Mouse (Mus musculus) MEL (cell line): ENCODE results near the gene Flrt2. TPM values are rescaled to one million over a fixed set of nuclear protein-coding genes. Genes with fewer than 3 reads are reported as not detected.

ENCODE experiments used
- DNase-seq: peaks from one replicate; pipeline ENCODE4 v3.0.0; 2011; ENCODE audit warnings: low read depth, low spot score
- H3K27ac ChIP-seq: 2 replicates; pipeline ENCODE4 v1.5.1; 2012; ENCODE audit warnings: low read depth, mild to moderate bottlenecking, control low read depth, low read length, moderate library complexity; ENCODE audit not compliant: control insufficient read depth
- H3K27me3 ChIP-seq, 2 experiments: fragments of 150-350 bp in 1 of 2; sonication (generic) in 1 of 2; 2 replicates each; pipeline ENCODE4 v1.6.1; 2012; ENCODE audit warnings: low read length in 2 of 2, mild to moderate bottlenecking in 2 of 2, improper control_type of control experiment in 1 of 2, moderate library complexity in 1 of 2; ENCODE audit not compliant: insufficient read depth in 2 of 2, control insufficient read depth in 1 of 2
- H3K36me3 ChIP-seq, 2 experiments: 2 replicates each; pipeline ENCODE4 v1.6.1; 2012 to 2014; ENCODE audit warnings: low read length in 2 of 2, improper control_type of control experiment in 1 of 2, inconsistent platforms in 1 of 2, mild to moderate bottlenecking in 1 of 2; ENCODE audit not compliant: insufficient read depth in 2 of 2, control insufficient read depth in 1 of 2
- H3K4me1 ChIP-seq, 2 experiments: fragments of 150-350 bp in 1 of 2; sonication (generic) in 1 of 2; 2 replicates each; pipeline ENCODE4 v1.6.1; 2012; ENCODE audit warnings: low read length in 2 of 2, improper control_type of control experiment in 1 of 2, mild to moderate bottlenecking in 1 of 2; ENCODE audit not compliant: insufficient read depth in 2 of 2, control insufficient read depth in 1 of 2
- H3K4me3 ChIP-seq, 2 experiments: fragments of 150-350 bp in 1 of 2; sonication (generic) in 1 of 2; 2 replicates each; pipeline ENCODE4 v1.5.1; 2012; ENCODE audit warnings: low read depth in 2 of 2, low read length in 2 of 2, mild to moderate bottlenecking in 2 of 2, moderate library complexity in 2 of 2, control low read depth in 1 of 2, improper control_type of control experiment in 1 of 2; ENCODE audit not compliant: control insufficient read depth in 1 of 2, insufficient read depth in 1 of 2
- H3K79me2 ChIP-seq: 2 replicates; pipeline ENCODE4 v1.6.1; 2012; ENCODE audit warnings: mild to moderate bottlenecking, low read length, moderate library complexity; ENCODE audit not compliant: control insufficient read depth, poor library complexity, insufficient read depth
- H3K9ac ChIP-seq: 2 replicates; pipeline ENCODE4 v1.6.1; 2012; ENCODE audit warnings: low read depth, mild to moderate bottlenecking, control low read depth, low read length, moderate library complexity; ENCODE audit not compliant: control insufficient read depth, poor library complexity, severe bottlenecking
- H3K9me3 ChIP-seq: fragments of 150-350 bp; sonication (generic); replicated peaks from 2 replicates; pipeline ENCODE4 v1.6.1; 2012; ENCODE audit warnings: mild to moderate bottlenecking, low read length, improper control_type of control experiment, moderate library complexity; ENCODE audit not compliant: insufficient read depth
- CHD1 ChIP-seq: IDR thresholded peaks from 2 replicates; pipeline ENCODE4 v1.6.1; 2012; ENCODE audit warnings: low read depth, mild to moderate bottlenecking, inconsistent platforms, low read length, improper control_type of control experiment
- CTCF ChIP-seq, 3 experiments: IDR thresholded peaks in 2 of 3; conservative IDR thresholded peaks in 1 of 3; 2 replicates each; pipeline ENCODE4 v1.5.1; 2011 to 2012; ENCODE audit warnings: low read length in 3 of 3, low read depth in 2 of 3, mild to moderate bottlenecking in 2 of 3, improper control_type of control experiment in 1 of 3, inconsistent platforms in 1 of 3, mixed read lengths in 1 of 3, moderate library complexity in 1 of 3; ENCODE audit not compliant: control insufficient read depth in 1 of 3, insufficient read depth in 1 of 3, poor library complexity in 1 of 3, severe bottlenecking in 1 of 3
- E2F4 ChIP-seq: IDR thresholded peaks from 2 replicates; pipeline ENCODE4 v1.6.1; 2011; ENCODE audit warnings: low read depth, low read length, improper control_type of control experiment, borderline replicate concordance
- EP300 ChIP-seq, 2 experiments: IDR thresholded peaks; 2 replicates each; pipeline ENCODE4 v1.6.1; 2011; ENCODE audit warnings: improper control_type of control experiment in 2 of 2, low read length in 2 of 2, low read depth in 1 of 2, mild to moderate bottlenecking in 1 of 2
- ETS1 ChIP-seq: IDR thresholded peaks from 2 replicates; pipeline ENCODE4 v1.6.1; 2012; ENCODE audit warnings: low read depth, mild to moderate bottlenecking, inconsistent platforms, low read length, improper control_type of control experiment, moderate library complexity
- HCFC1 ChIP-seq: IDR thresholded peaks from 2 replicates; pipeline ENCODE4 v1.6.1; 2012; ENCODE audit warnings: low read depth, mild to moderate bottlenecking, inconsistent platforms, low read length, improper control_type of control experiment, moderate library complexity
- JUND ChIP-seq: IDR thresholded peaks from 2 replicates; pipeline ENCODE4 v1.6.1; 2011; ENCODE audit warnings: low read depth, mild to moderate bottlenecking, improper control_type of control experiment, low read length
- MAX ChIP-seq: IDR thresholded peaks from 2 replicates; pipeline ENCODE4 v1.6.1; 2011; ENCODE audit warnings: low read length, improper control_type of control experiment
- MEF2A ChIP-seq: IDR thresholded peaks from 2 replicates; pipeline ENCODE4 v1.6.1; 2014; ENCODE audit warnings: low read depth, mild to moderate bottlenecking, inconsistent platforms, low read length, improper control_type of control experiment; ENCODE audit not compliant: poor library complexity, insufficient replicate concordance, severe bottlenecking; ENCODE audit errors: extremely low read depth
- MXI1 ChIP-seq: IDR thresholded peaks from 2 replicates; pipeline ENCODE4 v1.6.1; 2011; ENCODE audit warnings: mild to moderate bottlenecking, low read depth, low read length, improper control_type of control experiment
- MYC ChIP-seq: IDR thresholded peaks from 2 replicates; pipeline ENCODE4 v1.6.1; 2011; ENCODE audit warnings: low read depth, mild to moderate bottlenecking, low read length, improper control_type of control experiment, moderate library complexity
- NRF1 ChIP-seq: IDR thresholded peaks from 2 replicates; pipeline ENCODE4 v1.6.1; 2014; ENCODE audit warnings: low read depth, mild to moderate bottlenecking, inconsistent platforms, low read length, improper control_type of control experiment, moderate library complexity; ENCODE audit not compliant: poor library complexity, insufficient read depth, severe bottlenecking
- POLR2AphosphoS2 ChIP-seq: IDR thresholded peaks from 2 replicates; pipeline ENCODE4 v1.6.1; 2011; ENCODE audit warnings: low read length, improper control_type of control experiment
- TAL1 ChIP-seq: IDR thresholded peaks from 2 replicates; pipeline ENCODE4 v1.6.1; 2012; ENCODE audit warnings: mild to moderate bottlenecking, inconsistent platforms, low read length, moderate library complexity, mixed read lengths
- TBP ChIP-seq: IDR thresholded peaks from 2 replicates; pipeline ENCODE4 v1.8.0; 2011; ENCODE audit warnings: low read depth, low read length, improper control_type of control experiment
- TCF12 ChIP-seq: IDR thresholded peaks from 2 replicates; pipeline ENCODE4 v1.6.1; 2014; ENCODE audit warnings: low read depth, mild to moderate bottlenecking, inconsistent platforms, low read length, improper control_type of control experiment, moderate library complexity
- USF1 ChIP-seq: IDR thresholded peaks from 2 replicates; pipeline ENCODE4 v1.6.1; 2014; ENCODE audit warnings: low read depth, mild to moderate bottlenecking, inconsistent platforms, low read length, improper control_type of control experiment, moderate library complexity
- ZC3H11A ChIP-seq: IDR thresholded peaks from 2 replicates; pipeline ENCODE4 v1.6.1; 2012; ENCODE audit warnings: low read depth, mild to moderate bottlenecking, inconsistent platforms, low read length, improper control_type of control experiment
- ZKSCAN1 ChIP-seq: IDR thresholded peaks from 2 replicates; pipeline ENCODE4 v1.6.1; 2012; ENCODE audit warnings: low read depth, mild to moderate bottlenecking, inconsistent platforms, low read length, improper control_type of control experiment, moderate library complexity
- polyA plus RNA-seq, 2 experiments: library from polyadenylated mRNA; stranded (reverse) in 1 of 2; unstranded in 1 of 2; fragments of >175 nt in 1 of 2; fragments of >200 nt in 1 of 2; gene quantifications; 2 replicates each; pipeline versions ENCODE4 v1.2.1 to v1.2.4; 2012; ENCODE audit warnings: low replicate concordance in 2 of 2, low read depth in 1 of 2; ENCODE audit not compliant: insufficient read length in 2 of 2, insufficient read depth in 1 of 2, missing spikeins in 1 of 2
- total RNA-seq: library from RNA; depleted of rRNA; stranded (reverse); fragments of 300-350 nt; gene quantifications from 2 replicates; pipeline ENCODE4 v1.2.3, GENCODE M21; 2012

The Flrt2 gene
- total and polyA plus RNA-seq, 3 experiments: not detected

DNA sequence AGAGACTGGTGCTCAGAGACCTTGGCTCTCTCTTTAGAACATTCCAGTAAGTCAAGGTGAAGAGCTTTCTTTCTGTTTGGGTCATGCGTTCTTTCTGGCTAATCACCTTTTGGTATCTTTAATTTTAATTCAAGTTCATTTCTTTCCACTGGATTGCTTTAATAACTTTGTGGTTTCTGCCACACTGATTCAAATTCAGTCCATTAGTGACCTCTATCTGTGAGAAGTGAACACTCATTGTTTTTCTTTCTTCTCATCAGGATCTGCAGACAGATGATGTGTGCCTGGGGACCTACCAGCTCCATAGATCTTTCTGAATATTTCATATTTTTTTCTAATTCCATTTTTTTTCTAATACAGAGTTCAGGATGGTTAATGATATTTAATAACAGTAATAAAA, 6.5 kb downstream of the Flrt2 start:
- Histone ChIP-seq H3K36me3 (no peaks in the 10 kb centered on the region), H3K79me2 (no peaks in the 10 kb centered on the region), H3K9me3 (no peaks in the 10 kb centered on the region), H3K4me3 (no peak overlapping the region), H3K4me1 (no peaks in the 10 kb centered on the region), H3K9ac (no peak overlapping the region), H3K27ac (no peak overlapping the region), H3K27me3 (no peaks in the 10 kb centered on the region)
- no peak for DNase-seq
- no peak for TF ChIP-seq POLR2AphosphoS2

GRCm38 (mm10) chr12:95700746-95701145, 8.7 kb downstream of the Flrt2 start:
- DNase-seq: no peak
- Histone ChIP-seq H3K36me3 (no peaks in the 10 kb centered on the region), H3K9me3 (no peaks in the 10 kb centered on the region), H3K27ac (no peak overlapping the region), H3K4me3 (no peak overlapping the region), H3K4me1 (no peaks in the 10 kb centered on the region), H3K27me3 (no peaks in the 10 kb centered on the region), H3K79me2 (no peaks in the 10 kb centered on the region), H3K9ac (no peak overlapping the region)
- TF ChIP-seq ETS1 (no peak), USF1 (peak; percentile 66), ZC3H11A (no peak)

- H3K36me3 ChIP-seq: no peaks in the 10 kb centered on the region
- H3K4me3 ChIP-seq: no peak overlapping the region
- H3K79me2 ChIP-seq: no peaks in the 10 kb centered on the region
- H3K27me3 ChIP-seq: no peaks in the 10 kb centered on the region
- H3K27ac ChIP-seq: no peak overlapping the region
- no peaks in the 10 kb centered on the region for H3K9me3 ChIP-seq
- TF ChIP-seq TAL1 (no peak), TCF12 (peak; percentile 38; the same call in 1 of the 2 replicates), MEF2A (no peak)
- no peak for DNase-seq
- no peaks in the 10 kb centered on the region for H3K4me1 ChIP-seq
- no peak overlapping the region for H3K9ac ChIP-seq
Observed at GRCm38 (mm10) chr12:95701580-95701979, 9.6 kb downstream of the Flrt2 start.

- TF ChIP-seq E2F4 (no peak), MAX (no peak), TAL1 (no peak), TBP (no peak), NRF1 (no peak), POLR2AphosphoS2 (no peak), ZKSCAN1 (no peak), EP300 (IDR thresholded peaks at IDR 0.05; ENCODE audit: low read depth in 1 of 2, low read length in 2 of 2) (no peak), USF1 (no peak), CTCF (IDR thresholded peaks at IDR 0.05 in 2 of 3, conservative IDR thresholded peaks at IDR 0.05 in 1 of 3; ENCODE audit: control insufficient read depth in 1 of 3, insufficient read depth in 1 of 3, low read depth in 2 of 3, low read length in 3 of 3, poor library complexity in 1 of 3, severe bottlenecking in 1 of 3) (no peak), MXI1 (no peak), HCFC1 (no peak), MEF2A (no peak), JUND (no peak), CHD1 (no peak), MYC (no peak)
- Histone ChIP-seq H3K9me3 (no peaks in the 10 kb centered on the region), H3K4me1 (no peaks in the 10 kb centered on the region), H3K27ac (no peak overlapping the region), H3K27me3 (no peaks in the 10 kb centered on the region), H3K9ac (no peak overlapping the region), H3K4me3 (no peak overlapping the region), H3K36me3 (no peaks in the 10 kb centered on the region), H3K79me2 (no peaks in the 10 kb centered on the region)
- DNase-seq: no peak
Observed at GRCm38 (mm10) chr12:95705006-95705405, 13.0 kb downstream of the Flrt2 start.
